9 mouse cellular contexts compared by ENCODE assay signal in the genomic region with DNA sequence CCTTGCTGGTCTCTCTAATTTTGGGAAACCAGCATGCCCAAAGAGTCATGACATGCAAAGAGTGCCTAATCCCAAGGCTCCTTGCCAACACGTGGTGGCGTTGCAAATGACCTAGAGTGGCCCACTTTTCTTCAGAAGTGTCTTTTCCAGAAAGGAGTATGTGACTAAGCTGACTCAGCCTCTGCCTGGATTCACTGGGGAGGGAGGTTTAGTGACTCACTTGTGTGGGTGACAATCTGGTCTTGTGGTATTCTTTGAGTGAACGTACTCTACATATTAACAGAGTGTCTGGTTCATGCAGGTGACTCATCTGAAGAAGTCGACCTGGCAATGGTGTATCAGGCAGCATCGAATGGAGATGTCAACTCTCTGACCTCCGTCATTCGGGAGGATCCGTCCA. TPM values are rescaled to one million over a fixed set of nuclear protein-coding genes. Genes with fewer than 3 reads are reported as not detected.
DNase-seq lines count a peak whose midpoint lies in the region.
"Had no signal": no experiment of that assay in that cellular context is flagged by ENCODE, and none has a peak within 500 bp of the region (broad histone marks: within the 10 kb centered on the region; RNA-seq: fewer than 3 reads in every experiment).

No protein-coding gene starts in this region.

- intact Hi-C loops in left cerebral cortex, postnatal 10 days (cut with DNase I): no loop called here

- peak; percentile 59 to 68 for DNase-seq in left cerebral cortex, adult 18-20 months (ENCODE audit: low spot score in 2 of 2)
- no peak for DNase-seq in left cerebral cortex, postnatal 10 days (ENCODE audit: extremely low spot score in 1 of 2, low spot score in 2 of 2)
- DNase-seq in Muller cell, postnatal 12 days (ENCODE audit: inconsistent ontology term): peak; percentile 86
- DNase-seq in frontal cortex, postnatal 25 days (ENCODE audit: low spot score in 2 of 2): peak; percentile 10 to 24
- DNase-seq in right cerebral cortex, postnatal 36 days (ENCODE audit: low spot score in 2 of 2): peak; percentile 53 to 76
- no peak for DNase-seq in heart, adult 8-10 months (ENCODE audit: low spot score)
- no peak for DNase-seq in kidney, adult 18-20 months
- DNase-seq: cerebellum, adult 11 months; thymus, postnatal 14 days had no signal

RNA-seq across cellular contexts. Expression of a gene that starts 29.9 kb away (rescaled TPM):
- total RNA-seq in left cerebral cortex, adult 18-20 months (2021): 1 to 10 TPM; 4.9 to 5.4 TPM
- 1 to 10 TPM; 5.6 to 5.8 TPM for total RNA-seq in left cerebral cortex, postnatal 10 days (2021)
- 1 to 10 TPM; 1.6 to 2.7 (median 2.4) TPM for total RNA-seq in heart, adult 8-10 months (2022)

Comparison
In these comparisons a context has a peak if more than half of its experiments do, and no peak if none do; other contexts are left out.
1. DNase-seq: peak in left cerebral cortex, adult 18-20 months (2 of 2), Muller cell, postnatal 12 days (single experiment), frontal cortex, postnatal 25 days (2 of 2) and right cerebral cortex, postnatal 36 days (2 of 2); none in left cerebral cortex, postnatal 10 days (0 of 2), heart, adult 8-10 months (single experiment) and kidney, adult 18-20 months (single experiment).